Mouse (Mus musculus) hindbrain, embryonic 14.5 days (tissue): Measurements from ENCODE around the gene Ctsl. TPM values are rescaled to one million over a fixed set of nuclear protein-coding genes. Genes with fewer than 3 reads are reported as not detected.

ENCODE experiments used
- ATAC-seq: fragments of 200-750 bp; cut with Nextera tagmentation; 2 replicates; pipeline ENCODE4 v1.8.0; 2017; ENCODE audit warnings: moderate number of reproducible peaks, mild to moderate bottlenecking, moderate TSS enrichment, moderate library complexity; ENCODE audit not compliant: low FRiP score
- DNase-seq: peaks from one replicate; pipeline ENCODE4 v3.0.0-alpha.2; 2015; ENCODE audit warnings: low spot score
- H3K27ac ChIP-seq: fragments of 300-500 bp; sonication (generic); 2 replicates; pipeline ENCODE4 v1.5.1; 2014; ENCODE audit warnings: mild to moderate bottlenecking, moderate library complexity
- H3K27me3 ChIP-seq: fragments of 300-500 bp; sonication (generic); 2 replicates; pipeline ENCODE4 v1.6.1; 2014; ENCODE audit warnings: mild to moderate bottlenecking, low read length, mixed read lengths; ENCODE audit not compliant: control insufficient read depth, insufficient read depth
- H3K36me3 ChIP-seq: fragments of 300-500 bp; sonication (generic); replicated peaks from 2 replicates; pipeline ENCODE4 v1.6.1; 2014; ENCODE audit not compliant: control insufficient read depth, insufficient read depth
- H3K4me1 ChIP-seq: fragments of 300-500 bp; sonication (generic); replicated peaks from 2 replicates; pipeline ENCODE4 v1.6.1; 2014; ENCODE audit warnings: antibody characterized with exemption, low read length, mixed read lengths; ENCODE audit not compliant: control insufficient read depth, insufficient read depth
- H3K4me2 ChIP-seq: fragments of 300-500 bp; sonication (generic); replicated peaks from 2 replicates; pipeline ENCODE4 v1.6.1; 2014; ENCODE audit warnings: mild to moderate bottlenecking, moderate library complexity
- H3K4me3 ChIP-seq: fragments of 300-500 bp; sonication (generic); replicated peaks from 2 replicates; pipeline ENCODE4 v1.5.1; 2014; ENCODE audit warnings: mild to moderate bottlenecking, low read length
- H3K9ac ChIP-seq: fragments of 300-500 bp; sonication (generic); 2 replicates; pipeline ENCODE4 v1.6.1; 2014
- H3K9me3 ChIP-seq: fragments of 300-500 bp; sonication (generic); 2 replicates; pipeline ENCODE4 v1.6.1; 2016; ENCODE audit warnings: low read length; ENCODE audit not compliant: control insufficient read depth
- WGBS: fragments of 180-500 bp; shearing (Covaris S2); extraction: QIAGEN DNeasy Blood & Tissue Kit; methylation state at CpG from one replicate; pipeline ENCODE4 v1.1.7; 2014; 5-methylcytosine and 5-hydroxymethylcytosine counted together
- polyA plus RNA-seq: library from polyadenylated mRNA; unstranded; fragments of >200 nt; fragmentation: Nextera tagmentation; extraction: Ambion mirVana; gene quantifications from 2 replicates; pipeline ENCODE4 v1.2.1, GENCODE M21; 2014

Gene Ctsl
- polyA plus RNA-seq, 1 experiment from 2014 or later: 171 TPM

DNA sequence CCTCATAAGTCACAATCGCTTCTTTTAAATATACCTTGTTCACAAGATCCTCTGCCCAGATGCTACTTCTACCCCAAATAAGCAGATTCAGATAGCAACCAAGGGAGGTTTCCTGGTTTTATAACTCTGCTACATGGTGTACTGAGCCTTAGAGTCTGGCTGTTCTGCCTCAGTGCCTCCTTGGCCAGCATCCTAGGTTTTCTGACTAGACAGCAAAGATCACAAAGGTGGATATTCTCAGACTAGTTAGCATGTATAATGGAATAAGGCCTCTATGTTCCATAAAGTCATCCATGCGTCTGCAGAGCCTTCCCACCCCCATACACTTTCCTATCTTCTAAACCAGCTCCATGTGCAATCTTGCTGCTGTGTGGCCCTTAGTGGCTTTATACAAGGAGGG, 9.6 kb upstream of the Ctsl start:
- 90% methylated on average over 2 of the region's 2 CpGs for WGBS
- no peak for ATAC-seq

DNA sequence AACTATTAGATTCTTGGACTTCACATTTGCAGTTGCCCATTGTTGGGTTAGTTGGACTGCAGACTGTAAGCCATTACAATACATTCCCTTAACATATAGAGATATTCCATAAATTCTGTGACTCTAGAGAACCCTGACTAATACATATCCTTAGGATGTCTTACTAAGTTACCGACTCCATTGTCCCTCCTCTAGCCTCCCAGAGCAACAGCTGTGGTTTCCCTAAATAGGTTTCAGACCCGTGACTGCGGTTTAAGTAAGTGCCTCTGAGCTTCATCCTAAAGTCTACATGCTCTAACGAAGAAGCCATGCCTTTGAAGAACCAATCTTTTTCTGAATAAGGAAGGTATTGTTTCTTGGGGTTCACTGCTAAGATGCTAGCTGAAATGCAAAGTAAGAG, 7.9 kb upstream of the Ctsl start:
- Histone ChIP-seq H3K4me1 (no peaks in the 10 kb centered on the region), H3K27me3 (no peaks in the 10 kb centered on the region), H3K27ac (no peak overlapping the region), H3K9me3 (no peaks in the 10 kb centered on the region), H3K36me3 (no peaks in the 10 kb centered on the region), H3K4me2 (no peak overlapping the region), H3K9ac (no peak overlapping the region), H3K4me3 (no peak overlapping the region)
- no peak for DNase-seq
- 84% methylated on average over 4 of the region's 4 CpGs for WGBS
- ATAC-seq: no peak

More for the DNA sequence above, 9.6 kb upstream of the Ctsl start:
- no peak for DNase-seq
- Histone ChIP-seq H3K27ac (no peak overlapping the region), H3K27me3 (no peaks in the 10 kb centered on the region), H3K4me2 (no peak overlapping the region), H3K36me3 (no peaks in the 10 kb centered on the region), H3K4me1 (no peaks in the 10 kb centered on the region), H3K4me3 (no peak overlapping the region), H3K9me3 (no peaks in the 10 kb centered on the region), H3K9ac (no peak overlapping the region)

DNA sequence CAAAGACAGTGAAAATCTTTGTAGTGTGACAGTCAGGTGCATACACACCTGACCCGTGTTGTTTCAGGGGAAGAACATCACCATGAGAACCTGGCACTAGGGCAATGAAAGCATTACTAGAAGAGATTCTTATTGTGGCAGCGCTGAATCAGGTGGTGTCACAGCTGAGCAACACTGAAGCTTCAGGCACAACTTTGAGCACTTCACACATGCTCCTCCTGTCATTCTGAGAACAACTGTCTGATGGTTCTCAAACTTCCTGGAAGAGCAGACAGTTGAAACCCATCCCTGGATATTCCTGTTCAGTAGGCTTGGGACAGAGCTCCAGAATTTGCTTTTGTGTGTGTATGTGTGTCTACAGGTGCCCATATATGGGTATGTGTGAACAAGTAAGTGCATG, 5.8 kb upstream of the Ctsl start:
- Histone ChIP-seq H3K9ac (no peak overlapping the region), H3K27me3 (no peaks in the 10 kb centered on the region), H3K36me3 (no peaks in the 10 kb centered on the region), H3K27ac (no peak overlapping the region), H3K4me1 (no peaks in the 10 kb centered on the region), H3K9me3 (no peaks in the 10 kb centered on the region), H3K4me2 (no peak overlapping the region), H3K4me3 (no peak overlapping the region)
- DNase-seq (no peak), ATAC-seq (no peak)
- WGBS: 91% methylated on average over 2 of the region's 2 CpGs

DNA sequence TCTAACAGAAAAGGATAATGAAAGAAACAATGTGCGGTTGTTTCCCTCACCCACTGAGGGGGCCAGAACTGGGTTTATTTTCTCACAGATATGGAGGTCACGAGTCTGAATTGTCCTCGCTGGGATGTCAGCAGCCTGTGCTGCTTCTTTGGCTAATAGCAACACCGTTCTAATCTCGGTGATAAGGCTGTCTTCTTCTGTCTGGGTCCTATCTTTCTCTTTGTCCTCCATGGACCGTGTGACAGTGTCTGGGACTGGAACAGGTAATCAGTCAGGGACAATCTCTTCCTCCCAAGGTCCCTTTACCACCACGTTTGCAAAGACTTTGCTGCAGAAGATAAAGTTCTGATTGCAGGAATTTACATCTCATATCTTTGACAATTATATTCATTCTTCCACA, 4.5 kb upstream of the Ctsl start:
- H3K4me3 ChIP-seq: no peak overlapping the region
- no peaks in the 10 kb centered on the region for H3K36me3 ChIP-seq
- H3K4me1 ChIP-seq: no peaks in the 10 kb centered on the region
- no peak for DNase-seq
- 66% methylated on average over 7 of the region's 7 CpGs for WGBS
- H3K9me3 ChIP-seq: no peaks in the 10 kb centered on the region
- H3K9ac ChIP-seq: no peak overlapping the region
- no peak overlapping the region for H3K27ac ChIP-seq
- H3K4me2 ChIP-seq: no peak overlapping the region
- H3K27me3 ChIP-seq: no peaks in the 10 kb centered on the region
- no peak for ATAC-seq

DNA sequence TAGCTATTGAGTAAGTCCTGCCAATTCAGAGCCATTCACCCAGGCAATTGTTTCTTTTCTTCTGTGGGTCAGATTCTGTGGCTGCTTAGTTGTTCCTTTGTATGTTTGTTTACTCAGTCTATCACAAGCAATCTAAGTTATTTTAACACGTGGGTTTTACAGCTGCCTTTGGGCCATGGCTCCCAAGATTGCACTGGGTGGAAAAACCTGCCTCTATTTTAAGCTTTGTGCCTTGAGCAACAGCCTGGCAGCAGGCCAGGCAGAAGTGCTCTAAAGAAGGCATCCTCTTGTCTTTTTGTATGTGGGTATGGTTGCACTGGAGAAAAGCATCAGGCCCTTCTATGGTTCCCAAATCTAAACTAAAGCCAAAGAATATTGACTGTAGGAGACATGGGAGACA, 3.0 kb upstream of the Ctsl start:
- Histone ChIP-seq H3K9ac (no peak overlapping the region), H3K27ac (no peak overlapping the region), H3K4me3 (no peak overlapping the region), H3K36me3 (no peaks in the 10 kb centered on the region), H3K4me2 (no peak overlapping the region), H3K4me1 (peaks cover 8% of the 10 kb centered on the region), H3K9me3 (no peaks in the 10 kb centered on the region), H3K27me3 (no peaks in the 10 kb centered on the region)
- 15% methylated on average over 1 of the region's 1 CpGs for WGBS
- no peak for ATAC-seq
- peak; percentile 18 for DNase-seq

DNA sequence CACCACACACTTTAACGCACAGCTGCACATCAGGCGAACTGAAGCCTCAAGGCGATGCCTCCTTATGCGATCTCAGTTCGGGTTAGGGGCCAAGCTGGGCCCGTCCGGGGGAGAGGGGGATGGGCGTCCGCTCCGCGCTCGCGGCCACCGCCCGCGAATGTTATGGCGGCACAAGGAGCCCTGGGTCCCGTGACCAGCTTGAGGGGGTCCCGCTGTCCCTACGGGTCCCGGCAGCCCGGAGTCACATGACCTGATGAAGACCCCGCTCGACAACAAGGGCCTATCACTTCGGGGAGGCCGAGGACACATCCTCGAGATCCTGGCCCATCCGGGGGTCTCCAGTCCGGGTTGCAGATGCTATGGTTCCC, 901 bp downstream of the Ctsl start:
- Histone ChIP-seq H3K9me3 (no peaks in the 10 kb centered on the region), H3K4me2 (peak overlapping the region; percentile 64), H3K27ac (peak overlapping the region; percentile 72), H3K27me3 (no peaks in the 10 kb centered on the region), H3K9ac (peak overlapping the region; percentile 81), H3K4me3 (peak overlapping the region; percentile 76), H3K4me1 (peaks cover 10% of the 10 kb centered on the region), H3K36me3 (peaks cover 32% of the 10 kb centered on the region)
- DNase-seq (no peak), ATAC-seq (peak; percentile 87)
- 0% methylated on average over 29 of the region's 29 CpGs for WGBS

DNA sequence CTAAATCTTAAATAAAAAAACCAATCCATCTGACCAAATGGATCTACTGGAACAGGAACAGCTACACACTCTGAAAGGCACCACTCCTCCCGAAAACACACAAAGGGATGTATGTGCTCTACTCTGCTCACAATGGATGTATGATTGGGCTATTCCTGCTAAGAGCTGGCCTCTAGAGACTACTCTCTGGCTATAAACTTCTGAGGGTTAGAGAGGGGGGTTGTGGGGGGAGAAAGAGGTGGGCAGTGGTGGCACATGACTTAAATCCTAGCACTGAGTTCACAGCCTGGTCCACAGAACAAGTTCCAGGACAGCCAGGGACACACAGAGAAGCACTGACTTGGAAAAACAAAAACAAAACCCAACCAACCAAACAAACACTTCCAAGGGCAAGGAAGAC, 2.1 kb downstream of the Ctsl start:
- ATAC-seq (no peak), DNase-seq (no peak)
- no peak overlapping the region for H3K4me3 ChIP-seq
- peaks cover 44% of the 10 kb centered on the region for H3K36me3 ChIP-seq
- H3K9me3 ChIP-seq: no peaks in the 10 kb centered on the region
- no peak overlapping the region for H3K9ac ChIP-seq
- WGBS: 90% methylated on average over 1 of the region's 1 CpGs
- H3K27ac ChIP-seq: no peak overlapping the region
- no peaks in the 10 kb centered on the region for H3K27me3 ChIP-seq
- peaks cover 10% of the 10 kb centered on the region for H3K4me1 ChIP-seq
- peak overlapping the region; percentile 64 for H3K4me2 ChIP-seq

DNA sequence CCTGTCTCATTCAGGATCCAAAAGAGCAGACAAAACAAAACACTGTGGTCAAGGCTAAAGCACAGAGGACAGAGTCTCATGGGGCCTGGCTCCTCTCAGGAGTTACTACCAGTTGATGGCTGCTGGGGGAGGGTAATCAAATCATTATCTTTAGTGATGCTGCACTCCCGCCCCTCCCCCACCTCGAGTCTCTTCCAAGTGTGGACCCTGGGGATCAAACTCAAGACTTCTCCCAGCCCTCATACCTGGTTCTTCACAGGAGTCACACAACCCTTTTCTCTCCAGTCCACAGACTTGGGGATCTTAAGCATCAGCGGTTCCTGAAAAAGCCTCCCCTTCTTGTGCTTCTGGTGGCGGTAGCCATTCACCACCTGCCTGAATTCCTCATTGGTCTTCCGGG, 3.1 kb downstream of the Ctsl start:
- Histone ChIP-seq H3K4me1 (peaks cover 10% of the 10 kb centered on the region), H3K4me2 (no peak overlapping the region), H3K9ac (no peak overlapping the region), H3K9me3 (no peaks in the 10 kb centered on the region), H3K27me3 (no peaks in the 10 kb centered on the region), H3K36me3 (peaks cover 53% of the 10 kb centered on the region), H3K27ac (no peak overlapping the region), H3K4me3 (no peak overlapping the region)
- DNase-seq: no peak
- ATAC-seq: no peak
- WGBS: 94% methylated on average over 5 of the region's 5 CpGs

DNA sequence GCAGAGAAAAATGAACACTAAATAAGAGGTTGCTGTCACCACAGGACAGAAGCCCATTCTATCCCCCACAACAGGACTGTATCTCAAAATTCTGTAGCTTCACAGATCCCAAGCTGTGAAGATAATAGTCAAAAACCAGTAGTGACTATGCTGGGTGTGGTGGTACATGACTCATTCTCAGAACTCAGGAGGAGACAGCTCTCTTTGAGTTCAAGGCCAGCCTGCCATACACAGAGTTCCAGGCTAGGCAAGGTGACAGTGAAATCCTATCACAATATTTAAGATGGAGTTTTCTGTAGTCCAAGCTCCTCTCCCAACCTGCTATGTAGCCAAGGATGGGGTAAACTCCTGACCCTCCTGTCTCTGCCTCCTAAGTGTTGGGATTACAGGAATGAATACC, 5.4 kb downstream of the Ctsl start:
- H3K36me3 ChIP-seq: peaks cover 60% of the 10 kb centered on the region
- no peaks in the 10 kb centered on the region for H3K9me3 ChIP-seq
- DNase-seq: no peak
- H3K27ac ChIP-seq: no peak overlapping the region
- no peak overlapping the region for H3K4me3 ChIP-seq
- peaks cover 10% of the 10 kb centered on the region for H3K4me1 ChIP-seq
- no peaks in the 10 kb centered on the region for H3K27me3 ChIP-seq
- H3K4me2 ChIP-seq: no peak overlapping the region
- ATAC-seq: no peak
- no peak overlapping the region for H3K9ac ChIP-seq

DNA sequence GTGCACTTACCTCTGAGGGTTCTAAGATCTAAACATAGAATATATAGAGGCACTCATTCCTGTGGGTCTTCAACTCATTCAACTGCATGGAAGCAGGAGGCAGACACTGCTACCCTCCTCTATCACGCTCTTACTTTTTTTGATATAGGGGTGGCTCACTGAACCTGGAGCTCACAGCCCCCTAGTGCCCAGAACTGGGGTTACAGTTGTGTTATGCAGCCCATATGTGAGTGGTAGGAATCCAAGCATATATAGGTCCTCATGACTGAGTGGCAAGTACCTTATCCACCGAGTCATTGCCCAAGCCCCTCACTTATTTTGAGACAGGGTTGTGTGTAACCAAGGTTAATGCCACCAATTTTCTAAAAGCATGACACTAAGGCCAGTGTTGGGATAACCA, 6.4 kb downstream of the Ctsl start:
- no peak overlapping the region for H3K9ac ChIP-seq
- no peak overlapping the region for H3K4me3 ChIP-seq
- DNase-seq (no peak), ATAC-seq (no peak)
- peaks cover 60% of the 10 kb centered on the region for H3K36me3 ChIP-seq
- no peak overlapping the region for H3K27ac ChIP-seq
- no peaks in the 10 kb centered on the region for H3K27me3 ChIP-seq
- peaks cover 7% of the 10 kb centered on the region for H3K4me1 ChIP-seq
- no peak overlapping the region for H3K4me2 ChIP-seq
- H3K9me3 ChIP-seq: no peaks in the 10 kb centered on the region
- 83% methylated on average over 2 of the region's 2 CpGs for WGBS
